Mouse (Mus musculus): Measurements from ENCODE around the gene Polr3g.

GRCm38 (mm10) chr13:81658053-81658752, 52.6 kb downstream of the Polr3g start:
- TF ChIP-seq CTCF (IDR thresholded peaks at IDR 0.05) (no peak), EP300 (IDR thresholded peaks at IDR 0.05) (no peak)

All from lung, postnatal 0 days (tissue).